Mouse (Mus musculus) liver, embryonic 14.5 days (tissue): ENCODE measurements around the gene Ube2i.

Experiments
- CTCF ChIP-seq: IDR thresholded peaks from 2 replicates; pipeline ENCODE4 v1.5.1; 2016; ENCODE audit warnings: antibody characterized with exemption, low read depth, control low read depth
- EP300 ChIP-seq: IDR thresholded peaks from 2 replicates; pipeline ENCODE4 v1.6.1; 2016; ENCODE audit warnings: antibody characterized with exemption, low read depth

- TF ChIP-seq CTCF = peak; percentile 68
- no peak for TF ChIP-seq EP300
Observed at GRCm38 (mm10) chr17:25264453-25264852, 10.0 kb downstream of the Ube2i start.
